Mouse (Mus musculus) lung, postnatal 25 days (tissue): Measurements from ENCODE around the gene Tcaf2.

ENCODE experiments used
- DNase-seq: peaks from one replicate; pipeline ENCODE4 v3.0.0; 2022; ENCODE audit warnings: low spot score

The Tcaf2 gene

GRCm38 (mm10) chr6:42644912-42645549, at the start of gene Tcaf2:
TSS of gene Tcaf2 (minus strand) at chr6:42645254.
- DNase-seq = peak; percentile 92

- peak; percentile 83 for DNase-seq
Measured at GRCm38 (mm10) chr6:42692517-42693190, 47.6 kb upstream of the Tcaf2 start.

GRCm38 (mm10) chr6:42692154-42692516, 47.1 kb upstream of the Tcaf2 start:
- DNase-seq = peak; percentile 85

- no peak for DNase-seq
Measured at GRCm38 (mm10) chr6:42689761-42690160, 44.7 kb upstream of the Tcaf2 start.

- DNase-seq = no peak
Measured at GRCm38 (mm10) chr6:42687907-42688306, 42.9 kb upstream of the Tcaf2 start.

GRCm38 (mm10) chr6:42680077-42680476, 35.0 kb upstream of the Tcaf2 start:
- no peak for DNase-seq

- DNase-seq = no peak
Measured at GRCm38 (mm10) chr6:42676011-42676410, 31.0 kb upstream of the Tcaf2 start.

GRCm38 (mm10) chr6:42671767-42672166, 26.7 kb upstream of the Tcaf2 start:
- no peak for DNase-seq

- no peak for DNase-seq
Measured at GRCm38 (mm10) chr6:42667722-42668121, 22.7 kb upstream of the Tcaf2 start.

- DNase-seq = no peak
Measured at GRCm38 (mm10) chr6:42661739-42662138, 16.7 kb upstream of the Tcaf2 start.

- DNase-seq = no peak
Measured at GRCm38 (mm10) chr6:42634393-42634792, 10.7 kb downstream of the Tcaf2 start.

GRCm38 (mm10) chr6:42631395-42631794, 13.7 kb downstream of the Tcaf2 start:
- DNase-seq = no peak

- no peak for DNase-seq
Measured at GRCm38 (mm10) chr6:42616904-42617303, 28.1 kb downstream of the Tcaf2 start.

GRCm38 (mm10) chr6:42612218-42612617, 32.8 kb downstream of the Tcaf2 start:
- DNase-seq = peak; percentile 17

GRCm38 (mm10) chr6:42610954-42611522, 34.0 kb downstream of the Tcaf2 start:
- no peak for DNase-seq

GRCm38 (mm10) chr6:42597592-42597991, 47.5 kb downstream of the Tcaf2 start, which contains the start of gene Tcaf3:
TSS of gene Tcaf3 (minus strand) at chr6:42597692.
- no peak for DNase-seq

GRCm38 (mm10) chr6:42593138-42593882, 51.7 kb downstream of the Tcaf2 start:
- DNase-seq = no peak

GRCm38 (mm10) chr6:42586569-42586968, 58.5 kb downstream of the Tcaf2 start:
- DNase-seq = no peak

GRCm38 (mm10) chr6:42583488-42583872, 61.6 kb downstream of the Tcaf2 start:
- DNase-seq = peak; percentile 60

GRCm38 (mm10) chr6:42582741-42583487, 62.1 kb downstream of the Tcaf2 start:
- DNase-seq = peak; percentile 25

- DNase-seq = peak; percentile 2
Measured at GRCm38 (mm10) chr6:42578678-42579077, 66.4 kb downstream of the Tcaf2 start.

- DNase-seq = no peak
Measured at GRCm38 (mm10) chr6:42577433-42577832, 67.6 kb downstream of the Tcaf2 start.
